In genomic region chr10:45091462-45092079, GRCm38 (mm10) we compare ENCODE assay signal across 24 mouse cellular contexts. TPM values are rescaled to one million over a fixed set of nuclear protein-coding genes. Genes with fewer than 3 reads are reported as not detected.
DNase-seq lines count a peak whose midpoint lies in the region; ATAC-seq and TF ChIP-seq lines count a peak whose summit lies in the region.
"Had no signal": no experiment of that assay in that cellular context is flagged by ENCODE, and none has a peak within 500 bp of the region (broad histone marks: within the 10 kb centered on the region; RNA-seq: fewer than 3 reads in every experiment).

No protein-coding gene starts in this region.

- in situ Hi-C loops in ES-E14 (cut with MboI; ENCODE audit: low sequenced_read_pairs in 2 of 2, unreplicated experiment in 2 of 2): no loop called here

- H3K36me3 ChIP-seq in forebrain, postnatal 0 days (ENCODE audit: insufficient read depth): peaks cover 24% of the 10 kb centered on the region
- peaks cover 35% of the 10 kb centered on the region for H3K36me3 ChIP-seq in forebrain, embryonic 13.5 days (ENCODE audit: poor library complexity, severe bottlenecking)
- peaks cover 16% of the 10 kb centered on the region; the same call in 1 of the 2 replicates for H3K36me3 ChIP-seq in ES-E14 (ENCODE audit: control insufficient read depth, insufficient read depth, low read length, poor library complexity, severe bottlenecking)
- peaks cover 32% of the 10 kb centered on the region for H3K36me3 ChIP-seq in lung, embryonic 15.5 days

- H3K9me3 ChIP-seq in forebrain, postnatal 0 days (ENCODE audit: low read length): no peaks in the 10 kb centered on the region
- no peaks in the 10 kb centered on the region for H3K9me3 ChIP-seq in forebrain, embryonic 13.5 days (replicated peaks)
- no peaks in the 10 kb centered on the region for H3K9me3 ChIP-seq in ES-E14 (ENCODE audit: control insufficient read depth, insufficient read depth, low read depth, low read length)
- H3K9me3 ChIP-seq in lung, embryonic 15.5 days: no peaks in the 10 kb centered on the region
- H3K9me3 ChIP-seq: embryonic facial prominence, embryonic 10.5 days; forebrain, embryonic 10.5 days; midbrain, embryonic 15.5 days; neural tube, embryonic 13.5 days had no signal

- H3K4me3 ChIP-seq in forebrain, postnatal 0 days (ENCODE audit: low read depth, low read length): no peak overlapping the region
- no peak overlapping the region for H3K4me3 ChIP-seq in forebrain, embryonic 13.5 days
- H3K4me3 ChIP-seq in ES-E14 (ENCODE audit: insufficient read depth in 1 of 2, low read depth in 1 of 2, low read length in 2 of 2, poor library complexity in 1 of 2, severe bottlenecking in 1 of 2): peak overlapping the region in 1 of 2 experiments; percentile 40; a peak in 1 of 4 replicates
- H3K4me3 ChIP-seq in lung, embryonic 15.5 days: no peak overlapping the region
- H3K4me3 ChIP-seq: embryonic facial prominence, embryonic 10.5 days; forebrain, embryonic 10.5 days; midbrain, embryonic 15.5 days; myocyte; neural tube, embryonic 13.5 days had no signal

- H3K27ac ChIP-seq in forebrain, postnatal 0 days (ENCODE audit: low read depth, low read length): no peak overlapping the region
- no peak overlapping the region for H3K27ac ChIP-seq in forebrain, embryonic 13.5 days
- H3K27ac ChIP-seq in ES-E14 (ENCODE audit: insufficient read depth, low read depth, low read length, poor library complexity, severe bottlenecking): peak overlapping the region; percentile 86
- H3K27ac ChIP-seq in lung, embryonic 15.5 days: peak overlapping the region; percentile 78
- H3K27ac ChIP-seq: embryonic facial prominence, embryonic 10.5 days; forebrain, embryonic 10.5 days; kidney, postnatal 0 days; midbrain, embryonic 15.5 days; neural tube, embryonic 13.5 days had no signal

- TF ChIP-seq CTCF in forebrain, postnatal 0 days (IDR thresholded peaks at IDR 0.05; ENCODE audit: low read depth): no peak

- no peak overlapping the region for H3K4me2 ChIP-seq in forebrain, postnatal 0 days (ENCODE audit: low read depth)
- no peak overlapping the region for H3K4me2 ChIP-seq in forebrain, embryonic 13.5 days
- H3K4me2 ChIP-seq in lung, embryonic 15.5 days: no peak overlapping the region
- H3K4me2 ChIP-seq: midbrain, embryonic 15.5 days; neural tube, embryonic 13.5 days had no signal

- no peaks in the 10 kb centered on the region for H3K27me3 ChIP-seq in forebrain, postnatal 0 days (ENCODE audit: insufficient read depth, low read length)
- H3K27me3 ChIP-seq in forebrain, embryonic 13.5 days: no peaks in the 10 kb centered on the region
- no peaks in the 10 kb centered on the region for H3K27me3 ChIP-seq in lung, embryonic 15.5 days
- H3K27me3 ChIP-seq: midbrain, embryonic 15.5 days; neural tube, embryonic 13.5 days had no signal

- peaks cover 7% of the 10 kb centered on the region; the same call in 1 of the 2 replicates for H3K4me1 ChIP-seq in forebrain, postnatal 0 days (ENCODE audit: insufficient read depth)
- peaks cover 12% of the 10 kb centered on the region for H3K4me1 ChIP-seq in forebrain, embryonic 13.5 days
- H3K4me1 ChIP-seq in ES-E14 (ENCODE audit: control insufficient read depth in 2 of 2, insufficient read depth in 2 of 2, low read length in 2 of 2, poor library complexity in 1 of 2): peaks cover 13 to 22% of the 10 kb centered on the region in 2 experiments; a peak in 3 of 4 replicates
- peaks cover 20% of the 10 kb centered on the region for H3K4me1 ChIP-seq in lung, embryonic 15.5 days
- H3K4me1 ChIP-seq: embryonic facial prominence, embryonic 10.5 days; midbrain, embryonic 15.5 days had no signal

- ATAC-seq in forebrain, postnatal 0 days: no peak
- ATAC-seq in forebrain, embryonic 13.5 days: no peak
- peak; percentile 77 for ATAC-seq in lung, embryonic 15.5 days (ENCODE audit: borderline replicate concordance, extremely low read depth, low FRiP score, low TSS enrichment)
- ATAC-seq: CD4-positive, CD25-positive, alpha-beta regulatory T cell, adult 4 months; midbrain, embryonic 15.5 days had no signal

- DNase-seq in forebrain, postnatal 0 days: peak; percentile 20
- peak; percentile 69 for DNase-seq in 416B (ENCODE audit: low read depth)
- DNase-seq in ES-E14 (ENCODE audit: low read depth, low spot score): no peak
- no peak for DNase-seq in urinary bladder, postnatal 4 days (ENCODE audit: low spot score in 2 of 2)
- no peak for DNase-seq in cerebellum, postnatal 14 days
- no peak for DNase-seq in cerebellum, adult 11 months
- DNase-seq: adrenal gland, postnatal 36 days; cerebellum, adult 9-11 months; gastrocnemius, postnatal 25 days; heart, postnatal 10 days; kidney, adult 18-20 months; left cerebral cortex, postnatal 4 days; retina, postnatal 1 day; right cerebral cortex, postnatal 25 days; thymus, postnatal 14 days had no signal

- WGBS in forebrain, postnatal 0 days: 50% methylated on average over 8 of the region's 8 CpGs
- 48% methylated on average over 8 of the region's 8 CpGs for WGBS in forebrain, embryonic 13.5 days
- 58% methylated on average over 8 of the region's 8 CpGs for WGBS in lung, embryonic 15.5 days

- no peak overlapping the region for H3K9ac ChIP-seq in forebrain, postnatal 0 days
- H3K9ac ChIP-seq in forebrain, embryonic 13.5 days: no peak overlapping the region
- H3K9ac ChIP-seq in ES-E14 (ENCODE audit: insufficient read depth, low read depth, low read length, poor library complexity, severe bottlenecking): no peak overlapping the region
- H3K9ac ChIP-seq in lung, embryonic 15.5 days: no peak overlapping the region
- H3K9ac ChIP-seq: midbrain, embryonic 15.5 days; neural tube, embryonic 13.5 days had no signal

TF ChIP-seq in ES-E14, 5 proteins besides CTCF, POLR2A, EP300 and RAD21:
- peak; percentile 12; the same call in 1 of the 2 replicates for TF ChIP-seq CHD2 (IDR thresholded peaks at IDR 0.05; ENCODE audit: low read depth, low read length)
- no peak for TF ChIP-seq HCFC1 (IDR thresholded peaks at IDR 0.05; ENCODE audit: borderline replicate concordance, insufficient read depth, low read length)

RNA-seq across cellular contexts. Expression of gene Prep, which starts 24.6 kb away (rescaled TPM):
- total RNA-seq in forebrain, postnatal 0 days (2014; rRNA removed): 16.9 and 18.1 TPM in 2 replicates
- polyA plus RNA-seq in forebrain, postnatal 0 days (2015; fragmentation: Nextera tagmentation; extraction: Ambion mirVana): 16.6 and 19.0 TPM in 2 replicates
- polyA plus RNA-seq in forebrain, embryonic 13.5 days (2015; fragmentation: Nextera tagmentation; extraction: Ambion mirVana): 18.3 and 20.3 TPM in 2 replicates
- 8.8 and 12.9 TPM in 2 replicates for total RNA-seq in ES-E14 (2012; rRNA removed)
- 35.7 and 36.2 TPM in 2 replicates for polyA plus RNA-seq in lung, embryonic 15.5 days (2015; fragmentation: Nextera tagmentation; extraction: Ambion mirVana)

Comparison
In these comparisons a context has a peak if more than half of its experiments do, and no peak if none do; other contexts are left out.
1. DNase-seq: peak in forebrain, postnatal 0 days (single experiment) and 416B (single experiment); none in ES-E14 (single experiment), urinary bladder, postnatal 4 days (0 of 2), cerebellum, postnatal 14 days (0 of 2) and cerebellum, adult 11 months (single experiment).
2. H3K27ac ChIP-seq: peak in ES-E14 (single experiment) and lung, embryonic 15.5 days (single experiment); none in forebrain, postnatal 0 days (single experiment) and forebrain, embryonic 13.5 days (single experiment).